18 mouse cellular contexts compared by ENCODE assay signal in the genomic region with DNA sequence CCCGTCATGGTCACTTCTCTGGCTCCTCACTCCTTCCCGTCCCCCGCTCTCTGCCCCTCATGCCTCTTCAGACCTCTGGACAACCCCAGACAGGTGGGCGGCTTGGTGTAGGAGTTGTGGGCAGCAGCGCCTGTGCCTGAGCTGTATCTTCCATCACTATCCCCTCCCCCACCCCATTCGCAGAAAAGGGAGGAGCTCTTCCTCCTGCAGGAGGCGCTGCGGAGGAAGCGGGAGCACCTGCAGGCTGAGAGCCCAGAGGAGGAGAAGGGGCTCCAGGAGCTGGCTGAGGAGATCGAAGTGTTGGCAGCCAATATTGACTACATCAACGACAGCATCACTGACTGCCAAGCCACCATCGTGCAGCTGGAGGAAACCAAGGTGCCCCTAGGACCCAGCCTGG. TPM values are rescaled to one million over a fixed set of nuclear protein-coding genes. Genes with fewer than 3 reads are reported as not detected.
DNase-seq lines count a peak whose midpoint lies in the region; ATAC-seq and TF ChIP-seq lines count a peak whose summit lies in the region.
"Had no signal": no experiment of that assay in that cellular context is flagged by ENCODE, and none has a peak within 500 bp of the region (broad histone marks: within the 10 kb centered on the region; RNA-seq: fewer than 3 reads in every experiment).

No protein-coding gene starts in this region.

- no peaks in the 10 kb centered on the region for H3K4me1 ChIP-seq in heart, embryonic 11.5 days (ENCODE audit: control insufficient read depth, insufficient read depth, low read length)
- H3K4me1 ChIP-seq: hindbrain, embryonic 15.5 days; neural tube, embryonic 13.5 days had no signal

- WGBS in heart, embryonic 11.5 days (ENCODE audit: insufficient replicate concordance) = 45% methylated on average over 12 of the region's 12 CpGs

- ATAC-seq in heart, embryonic 11.5 days (replicated peaks; ENCODE audit: insufficient number of reproducible peaks, low FRiP score, low TSS enrichment) = no peak
- ATAC-seq: Patski had no signal

- H3K27me3 ChIP-seq in heart, embryonic 11.5 days (ENCODE audit: control insufficient read depth, insufficient read depth, low read length) = no peaks in the 10 kb centered on the region
- H3K27me3 ChIP-seq: hindbrain, embryonic 15.5 days; neural tube, embryonic 13.5 days; Patski had no signal

- H3K36me3 ChIP-seq in heart, embryonic 11.5 days (ENCODE audit: control insufficient read depth, insufficient read depth, low read length) = 0 out of 2 replicates have a peak, but pooled peaks cover 2% of the 10 kb centered on the region

- intact Hi-C loops in left cerebral cortex, adult 2 months (cut with DNase I) = no loop called here
- intact Hi-C loops in left cerebral cortex, postnatal 25 days (cut with DNase I) = no loop called here

- 0 out of 2 replicates have a peak overlapping the region, but pooled peaks have one; percentile 8 for H3K4me3 ChIP-seq in heart, embryonic 11.5 days (ENCODE audit: low read depth, low read length)
- no peak overlapping the region for H3K4me3 ChIP-seq in left cerebral cortex, adult 2 months
- H3K4me3 ChIP-seq: heart, adult 2 months; hindbrain, embryonic 15.5 days; neural tube, embryonic 13.5 days had no signal

- peak overlapping the region; percentile 37 for H3K4me2 ChIP-seq in heart, embryonic 11.5 days
- H3K4me2 ChIP-seq: hindbrain, embryonic 15.5 days; neural tube, embryonic 13.5 days had no signal

- DNase-seq in heart, adult 8-10 months (ENCODE audit: low spot score) = no peak
- DNase-seq in left cerebral cortex, adult 2 months (ENCODE audit: extremely low spot score in 1 of 2, low spot score in 2 of 2) = no peak
- DNase-seq in left cerebral cortex, postnatal 25 days (ENCODE audit: low spot score in 2 of 2) = no peak
- peak; percentile 51 for DNase-seq in thymus, postnatal 4 days
- DNase-seq in thymus, postnatal 0 days (ENCODE audit: low spot score) = no peak
- DNase-seq in frontal cortex, postnatal 36 days (ENCODE audit: low spot score in 2 of 2) = no peak
- DNase-seq: adrenal gland, postnatal 10 days; heart, adult 2 months; kidney, adult 9 months; midbrain, embryonic 14.5 days had no signal

- no peak overlapping the region for H3K27ac ChIP-seq in heart, embryonic 11.5 days (ENCODE audit: low read depth, low read length)
- no peak overlapping the region for H3K27ac ChIP-seq in left cerebral cortex, adult 2 months
- H3K27ac ChIP-seq: heart, adult 2 months; hindbrain, embryonic 15.5 days; macrophage; neural tube, embryonic 13.5 days had no signal

- no peaks in the 10 kb centered on the region for H3K9me3 ChIP-seq in heart, embryonic 11.5 days (replicated peaks; ENCODE audit: control insufficient read depth, low read length)
- H3K9me3 ChIP-seq: hindbrain, embryonic 15.5 days; neural tube, embryonic 13.5 days had no signal

- H3K9ac ChIP-seq in heart, embryonic 11.5 days (ENCODE audit: low read depth, low read length) = no peak overlapping the region
- H3K9ac ChIP-seq: hindbrain, embryonic 15.5 days; neural tube, embryonic 13.5 days had no signal

- TF ChIP-seq CTCF in left cerebral cortex, adult 2 months (IDR thresholded peaks at IDR 0.05) = peak; percentile 42

RNA-seq across cellular contexts. Expression of a gene that starts 28.6 kb away (rescaled TPM):
- 3.9 TPM in 2 replicates for polyA plus RNA-seq in heart, embryonic 11.5 days (2014; fragmentation: Nextera tagmentation; extraction: Ambion mirVana)
- 1 to 10 TPM in 1 of 4 experiments, under 1 TPM in 3; 0.57 to 1.3 (median 0.67) TPM for total RNA-seq in heart, adult 8-10 months (2022)
- total RNA-seq in left cerebral cortex, adult 2 months (2021) = 10 to 100 TPM; 67.3 to 74.2 TPM
- total RNA-seq in left cerebral cortex, postnatal 25 days (2021) = 10 to 100 TPM; 68.4 to 73.0 TPM
- polyA plus RNA-seq in thymus, postnatal 0 days (2015; fragmentation: Nextera tagmentation; extraction: Ambion mirVana) = 14.8 and 20.3 TPM in 2 replicates

RNA-seq across cellular contexts. Expression of a gene that starts 52.8 kb away (rescaled TPM):
- polyA plus RNA-seq in heart, embryonic 11.5 days (2014; fragmentation: Nextera tagmentation; extraction: Ambion mirVana) = not detected in 2 replicates
- not detected for total RNA-seq in heart, adult 8-10 months (2022)
- 1 to 10 TPM; 1.2 to 1.8 TPM for total RNA-seq in left cerebral cortex, adult 2 months (2021)
- total RNA-seq in left cerebral cortex, postnatal 25 days (2021) = 1 to 10 TPM; 2.0 to 2.1 TPM
- 0.05 and 0.46 TPM in 2 replicates for polyA plus RNA-seq in thymus, postnatal 0 days (2015; fragmentation: Nextera tagmentation; extraction: Ambion mirVana)
- total RNA-seq: adrenal gland, postnatal 10 days; heart, adult 2 months; liver, adult 2 months had no signal
- polyA plus RNA-seq: C2C12; embryonic facial prominence, embryonic 11.5 days; heart, adult 2 months; hindbrain, embryonic 15.5 days; liver, adult 2 months; macrophage; neural tube, embryonic 13.5 days had no signal

Comparison
In these comparisons a context has a peak if more than half of its experiments do, and no peak if none do; other contexts are left out.
1. RNA of a gene that starts 28.6 kb away (total RNA-seq): 67.3 to 74.2 TPM in left cerebral cortex, adult 2 months and 68.4 to 73.0 TPM in left cerebral cortex, postnatal 25 days; 0.57 to 1.3 TPM in heart, adult 8-10 months; every median in the first group is over 10 times any median in the second.